Mouse (Mus musculus) heart, adult 11 months (tissue): ENCODE results near the gene Slc19a1.

Experiments used
- DNase-seq: peaks from one replicate; pipeline ENCODE4 v3.0.0; 2022

Gene Slc19a1

GRCm38 (mm10) chr10:77097006-77097889 lies 65.2 kb downstream of the Slc19a1 start:
- no peak for DNase-seq

GRCm38 (mm10) chr10:77097890-77098200 lies 65.8 kb downstream of the Slc19a1 start:
- no peak for DNase-seq

GRCm38 (mm10) chr10:77098619-77099018 lies 66.6 kb downstream of the Slc19a1 start:
- DNase-seq, result peak; percentile 95

- DNase-seq, result no peak
Observed at GRCm38 (mm10) chr10:77099777-77100176, 67.7 kb downstream of the Slc19a1 start.

DNA sequence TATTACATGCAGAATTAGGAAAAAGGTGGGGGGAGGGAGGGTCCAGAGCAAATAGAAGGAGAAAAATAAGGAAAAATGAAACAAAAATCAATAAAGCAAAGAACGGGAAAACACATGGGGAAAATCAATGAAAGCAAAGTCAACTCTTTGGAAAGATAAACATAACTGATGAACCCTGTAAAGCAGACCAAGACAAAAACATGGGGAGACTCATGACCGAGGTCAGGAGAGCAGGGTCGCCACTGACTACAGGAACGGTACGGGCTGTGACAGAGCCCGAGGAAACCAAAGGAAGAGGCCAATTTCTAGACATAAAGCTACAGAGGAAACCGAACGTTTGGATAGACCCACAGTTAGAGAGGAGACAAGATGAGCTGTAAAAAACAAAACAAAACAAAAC lies 71.6 kb downstream of the Slc19a1 start:
- no peak for DNase-seq

DNA sequence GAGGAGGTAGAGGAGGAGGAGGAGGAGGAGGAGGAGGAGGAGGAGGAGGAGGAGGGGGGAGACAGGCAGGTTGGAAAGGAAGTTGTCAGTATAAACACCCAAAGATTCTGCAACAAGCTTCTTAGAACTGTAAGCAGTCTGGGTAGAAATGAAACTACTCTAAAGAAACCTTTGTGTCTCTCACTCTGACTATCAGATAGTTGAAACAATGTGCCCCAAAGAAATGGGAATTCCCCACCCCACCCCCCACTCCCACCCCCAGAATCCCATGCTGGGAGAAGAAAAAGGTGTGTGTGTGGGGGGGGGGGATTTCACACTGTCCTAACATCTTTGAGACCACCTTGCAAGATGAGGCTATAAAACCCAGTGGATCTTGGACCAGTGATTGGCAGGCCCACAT lies 72.3 kb downstream of the Slc19a1 start:
- DNase-seq, result no peak

GRCm38 (mm10) chr10:77108106-77108505 lies 76.1 kb downstream of the Slc19a1 start:
- no peak for DNase-seq

DNA sequence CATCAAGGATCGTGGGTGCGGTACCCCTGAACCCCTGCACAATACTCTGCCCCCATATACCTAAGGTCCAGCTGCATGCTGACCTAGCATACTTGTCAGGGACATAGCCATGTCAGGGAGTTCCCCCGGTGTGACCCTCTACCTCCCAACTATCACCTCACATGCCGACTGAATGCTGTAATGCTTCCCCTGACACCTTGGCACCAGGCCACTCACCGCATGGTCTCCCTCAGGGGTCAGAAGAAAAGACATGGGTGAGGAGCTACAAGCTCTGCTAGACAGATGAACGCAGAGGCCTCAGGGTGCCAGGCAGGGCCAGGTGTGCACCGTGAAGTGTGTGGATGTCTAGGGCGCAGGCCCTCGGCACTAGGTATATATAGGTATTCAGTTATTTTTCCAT lies 78.0 kb downstream of the Slc19a1 start:
- no peak for DNase-seq
